Mouse (Mus musculus) cerebellum, adult 2 months (tissue): ENCODE measurements around the gene Slc44a1.

Experiments used
- CTCF ChIP-seq: fragments of 200-500 bp; IDR thresholded peaks from 2 replicates; pipeline ENCODE4 v1.5.1; 2011; ENCODE audit warnings: low read depth, mild to moderate bottlenecking, control low read depth, low read length, moderate library complexity, borderline replicate concordance; ENCODE audit not compliant: insufficient read depth
- POLR2A ChIP-seq: fragments of 200-500 bp; IDR thresholded peaks from 2 replicates; pipeline ENCODE4 v1.6.1; 2011; ENCODE audit warnings: low read length, control low read depth, borderline replicate concordance; ENCODE audit not compliant: insufficient read depth

DNA sequence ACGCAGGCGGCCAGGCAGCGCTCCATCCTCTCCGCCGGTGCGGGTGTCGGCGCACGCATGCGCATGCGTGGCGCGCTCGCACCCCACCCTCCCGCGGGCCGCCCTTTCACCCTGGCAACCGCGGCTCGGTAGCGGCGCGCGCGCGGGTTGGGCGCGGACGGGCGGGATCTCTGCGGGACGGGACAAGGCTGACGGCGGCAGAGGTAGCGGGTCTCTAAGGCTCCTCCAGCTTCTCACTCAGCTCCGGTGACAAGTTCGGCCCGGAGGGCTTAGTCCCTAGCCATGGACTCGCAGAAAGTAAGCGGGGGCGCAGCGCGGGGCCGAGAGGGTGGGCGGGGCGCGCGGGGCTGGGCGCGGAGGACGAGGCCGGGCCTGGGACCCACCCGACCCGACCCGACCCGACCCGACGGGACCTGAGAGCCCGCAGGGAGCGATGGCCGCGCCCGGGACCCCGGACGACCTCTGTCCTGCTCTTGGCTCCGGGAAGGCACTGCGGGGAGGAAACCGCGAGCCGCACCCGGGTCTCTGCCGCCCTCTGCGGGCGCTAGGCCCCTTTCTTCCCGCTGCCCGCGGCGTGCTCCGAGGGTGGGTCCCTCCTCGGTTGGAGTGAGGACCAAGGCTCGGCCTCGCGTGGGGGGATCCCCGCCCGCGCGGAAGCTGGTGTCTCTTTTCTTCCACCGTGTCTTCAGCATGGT is 191.2 kb downstream of the Slc44a1 start, which contains the start of gene Fsd1l:
- peak; percentile 99 for TF ChIP-seq POLR2A
- no peak for TF ChIP-seq CTCF
